Mouse (Mus musculus) thymus, postnatal 25 days (tissue): ENCODE measurements around the gene Apba1.

Experiments
- DNase-seq: peaks from one replicate; pipeline ENCODE4 v3.0.0; 2022

Gene Apba1

GRCm38 (mm10) chr19:23946026-23946685, 187.5 kb downstream of the Apba1 start:
- no peak for DNase-seq

- DNase-seq = no peak
These were observed 188.1 kb downstream of the Apba1 start for GRCm38 (mm10) chr19:23946751-23947150.

GRCm38 (mm10) chr19:23947871-23948270, 189.2 kb downstream of the Apba1 start:
- DNase-seq = no peak

GRCm38 (mm10) chr19:23948301-23949000, 189.8 kb downstream of the Apba1 start:
- no peak for DNase-seq

GRCm38 (mm10) chr19:23955461-23955860, 196.8 kb downstream of the Apba1 start:
- no peak for DNase-seq

GRCm38 (mm10) chr19:23956299-23956975, 197.8 kb downstream of the Apba1 start:
- no peak for DNase-seq

GRCm38 (mm10) chr19:23957563-23957962, 198.9 kb downstream of the Apba1 start:
- DNase-seq = no peak

- DNase-seq = no peak
These were observed 200.2 kb downstream of the Apba1 start for GRCm38 (mm10) chr19:23958925-23959324.

- no peak for DNase-seq
These were observed 201.2 kb downstream of the Apba1 start for GRCm38 (mm10) chr19:23959870-23960269.

GRCm38 (mm10) chr19:23960275-23960674, 201.6 kb downstream of the Apba1 start:
- DNase-seq = no peak

GRCm38 (mm10) chr19:23960831-23961447, 202.3 kb downstream of the Apba1 start:
- DNase-seq = no peak

GRCm38 (mm10) chr19:23961516-23961915, 202.8 kb downstream of the Apba1 start:
- DNase-seq = peak; percentile 44

- no peak for DNase-seq
These were observed 205.8 kb downstream of the Apba1 start for GRCm38 (mm10) chr19:23964401-23964910.

GRCm38 (mm10) chr19:23966376-23966775, 207.7 kb downstream of the Apba1 start:
- DNase-seq = no peak

GRCm38 (mm10) chr19:23967156-23967555, 208.5 kb downstream of the Apba1 start:
- DNase-seq = no peak

- DNase-seq = no peak
These were observed 209.6 kb downstream of the Apba1 start for GRCm38 (mm10) chr19:23968125-23968861.

GRCm38 (mm10) chr19:23968862-23969225, 210.2 kb downstream of the Apba1 start:
- DNase-seq = no peak

- no peak for DNase-seq
These were observed 211.7 kb downstream of the Apba1 start for GRCm38 (mm10) chr19:23970374-23970773.

GRCm38 (mm10) chr19:23971391-23971790, 212.7 kb downstream of the Apba1 start:
- DNase-seq = no peak

- no peak for DNase-seq
These were observed 214.4 kb downstream of the Apba1 start for GRCm38 (mm10) chr19:23972881-23973649.

GRCm38 (mm10) chr19:23977901-23978443, 219.3 kb downstream of the Apba1 start:
- DNase-seq = no peak

- no peak for DNase-seq
These were observed 221.9 kb downstream of the Apba1 start for GRCm38 (mm10) chr19:23980598-23980997.
